Mouse (Mus musculus) neutrophil, adult 65 days (primary cell): ENCODE results near the gene Cldn9. TPM values are rescaled to one million over a fixed set of nuclear protein-coding genes. Genes with fewer than 3 reads are reported as not detected.

ENCODE experiments used
- total RNA-seq: library from RNA; stranded (reverse); gene quantifications from 2 replicates; pipeline ENCODE4 v1.2.4, GENCODE M21; 2023

Gene Cldn9
- total RNA-seq: not detected in 2 replicates

DNA sequence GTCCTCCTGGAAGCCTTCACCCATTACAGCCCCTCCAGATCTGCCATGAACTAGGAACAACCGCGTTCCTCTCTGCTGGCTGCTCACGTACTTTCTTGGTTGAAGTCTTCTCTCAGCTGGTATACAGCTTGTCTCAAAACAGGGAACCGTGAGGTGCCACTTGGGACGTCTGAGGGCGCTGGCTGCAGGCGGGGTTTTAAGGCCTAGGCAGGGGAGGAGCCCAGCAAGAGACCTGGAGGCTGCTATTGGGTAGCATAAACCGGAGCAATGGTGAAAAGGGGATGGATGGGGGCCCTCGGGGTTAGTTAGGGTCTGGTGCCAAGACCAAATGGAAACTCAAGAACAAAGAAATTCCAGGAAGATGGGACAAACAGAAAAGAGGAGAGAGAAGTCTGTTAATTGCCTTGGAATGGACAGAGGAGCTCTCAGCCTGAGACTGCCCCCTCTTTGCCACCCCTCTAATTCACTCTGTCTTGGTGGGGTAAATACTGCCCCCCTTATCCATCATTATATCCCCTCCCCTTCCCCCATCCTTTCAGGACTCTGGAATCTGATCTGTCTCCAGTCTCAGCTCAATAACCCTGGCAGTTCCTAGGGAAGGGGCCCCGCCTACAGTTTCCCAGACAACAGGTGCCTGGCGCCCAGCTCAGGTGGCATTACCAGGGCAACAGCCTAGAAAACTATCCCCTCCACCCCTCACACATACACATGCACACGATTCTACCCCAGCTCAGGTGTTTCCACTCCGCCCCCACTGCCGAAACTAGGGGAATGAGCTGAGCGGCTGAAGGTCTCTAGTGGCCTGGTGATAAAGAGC, at the start of gene Cldn9:
Gene Cldn9 (minus strand): TSS at position 171 of the 817 bp plus-strand sequence.

GRCm38 (mm10) chr17:23725999-23726757, 42.4 kb upstream of the Cldn9 start, which contains the start of gene Pkmyt1:
TSS of gene Pkmyt1 (plus strand) at chr17:23726336.

GRCm38 (mm10) chr17:23722376-23723125, 38.7 kb upstream of the Cldn9 start, which contains the start of gene 1520401A03Rik:
TSS of gene 1520401A03Rik (minus strand) at chr17:23722783.

GRCm38 (mm10) chr17:23679127-23679835, 4.5 kb downstream of the Cldn9 start, which contains the start of gene Cldn6:
TSS of gene Cldn6 (plus strand) at chr17:23679249.

GRCm38 (mm10) chr17:23677236-23677679, 6.6 kb downstream of the Cldn9 start, which contains the start of gene Tnfrsf12a:
TSS of gene Tnfrsf12a (minus strand) at chr17:23677468.

DNA sequence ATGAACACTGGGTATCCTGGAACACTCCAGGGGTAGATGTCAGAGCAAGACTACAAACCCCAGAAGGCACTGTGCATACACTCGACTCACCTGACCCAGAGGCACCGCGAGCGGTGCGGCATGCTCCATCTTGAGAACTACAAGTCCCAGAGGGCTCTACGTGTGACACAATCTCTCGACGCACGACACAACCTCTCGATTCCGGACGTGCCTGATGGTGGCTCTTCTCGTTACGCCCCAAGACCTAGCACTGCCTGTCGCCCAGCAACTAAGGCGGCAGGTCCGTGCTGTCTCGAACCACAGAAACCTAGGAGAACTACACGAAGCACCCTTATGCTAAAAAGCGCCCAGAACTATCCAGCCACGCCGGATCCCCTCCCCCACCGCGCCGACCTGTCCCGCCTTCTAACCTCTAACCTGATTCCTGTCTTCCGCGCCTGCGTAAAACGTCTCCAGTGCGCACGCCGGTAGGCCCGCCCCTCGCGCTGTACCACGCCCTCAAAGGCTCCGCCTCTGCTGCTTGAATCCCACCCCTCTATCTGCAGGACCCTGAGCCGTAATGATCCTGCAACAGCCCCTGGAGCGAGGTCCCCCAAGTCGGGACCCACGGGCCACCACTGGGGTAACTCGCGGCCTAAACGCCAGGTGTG, 10.3 kb downstream of the Cldn9 start, which contains the start of the genes Hcfc1r1 and Thoc6:
Gene Hcfc1r1 (plus strand): TSS at position 173 of the 650 bp plus-strand sequence.
Gene Thoc6 (minus strand): TSS at position 459 of the 650 bp plus-strand sequence.

GRCm38 (mm10) chr17:23660117-23660875, 23.5 kb downstream of the Cldn9 start, which contains the start of gene Bicdl2:
TSS of gene Bicdl2 (plus strand) at chr17:23660506.

GRCm38 (mm10) chr17:23644613-23645495, 39.0 kb downstream of the Cldn9 start, which contains the start of gene Mmp25:
TSS of gene Mmp25 (minus strand) at chr17:23645277.

Other genes starting within 250 kb of the Cldn9 start
- gene Vmn2r117, start 204.3 kb downstream of the Cldn9 start, total RNA-seq: not detected in 2 replicates
- gene Zfp213, start 119.8 kb downstream of the Cldn9 start, total RNA-seq: 1.4 and 2.5 TPM in 2 replicates
- gene Zfp13, start 84.5 kb downstream of the Cldn9 start, total RNA-seq: not detected in 2 replicates
- 0.27 TPM in 1 of 2 replicates, not detected in the other for gene Zscan10, start 83.2 kb downstream of the Cldn9 start, total RNA-seq
- 177 and 198 TPM in 2 replicates for gene Mmp25, start 38.7 kb downstream of the Cldn9 start, total RNA-seq
- gene Bicdl2, start 23.5 kb downstream of the Cldn9 start, total RNA-seq: 2.2 and 2.5 TPM in 2 replicates
- 50.8 and 57.7 TPM in 2 replicates for gene Hcfc1r1, start 10.4 kb downstream of the Cldn9 start, total RNA-seq
- gene Thoc6, start 10.1 kb downstream of the Cldn9 start, total RNA-seq: 14.7 and 18.6 TPM in 2 replicates
- 12.7 and 14.8 TPM in 2 replicates for gene Tnfrsf12a, start 6.6 kb downstream of the Cldn9 start, total RNA-seq
- gene Cldn6, start 4.8 kb downstream of the Cldn9 start, total RNA-seq: not detected in 2 replicates
- gene 1520401A03Rik, start 38.8 kb upstream of the Cldn9 start, total RNA-seq: 0.28 TPM in 1 of 2 replicates, not detected in the other
- gene Pkmyt1, start 42.3 kb upstream of the Cldn9 start, total RNA-seq: 39.1 and 51.5 TPM in 2 replicates
- 2.1 and 2.5 TPM in 2 replicates for gene Paqr4, start 56.8 kb upstream of the Cldn9 start, total RNA-seq
- gene Kremen2, start 61.8 kb upstream of the Cldn9 start, total RNA-seq: not detected in 2 replicates
- 6.7 and 7.9 TPM in 2 replicates for gene Flywch1, start 87.6 kb upstream of the Cldn9 start, total RNA-seq
- not detected in 2 replicates for gene Flywch2, start 102.1 kb upstream of the Cldn9 start, total RNA-seq
- gene Srrm2, start 106.5 kb upstream of the Cldn9 start, total RNA-seq: 630 and 877 TPM in 2 replicates
- gene Elob, start 145.1 kb upstream of the Cldn9 start, total RNA-seq: 121 and 182 TPM in 2 replicates
- not detected in 2 replicates for gene Prss33, start 152.0 kb upstream of the Cldn9 start, total RNA-seq
- not detected in 2 replicates for gene Prss32, start 159.8 kb upstream of the Cldn9 start, total RNA-seq
- not detected in 2 replicates for gene Prss41, start 160.1 kb upstream of the Cldn9 start, total RNA-seq
- gene Prss21, start 184.0 kb upstream of the Cldn9 start, total RNA-seq: not detected in 2 replicates
- not detected in 2 replicates for gene Dcpp1, start 196.8 kb upstream of the Cldn9 start, total RNA-seq
- gene Dcpp2, start 196.9 kb upstream of the Cldn9 start, total RNA-seq: not detected in 2 replicates
- not detected in 2 replicates for gene Dcpp3, start 233.4 kb upstream of the Cldn9 start, total RNA-seq